Mouse (Mus musculus) kidney, embryonic 14.5 days (tissue): ENCODE data around the gene Arhgap31. TPM values are rescaled to one million over a fixed set of nuclear protein-coding genes. Genes with fewer than 3 reads are reported as not detected.

Experiments used
- ATAC-seq: fragments of 200-750 bp; cut with Nextera tagmentation; 2 replicates; pipeline ENCODE4 v1.8.0; 2017; ENCODE audit warnings: moderate number of reproducible peaks, mild to moderate bottlenecking, moderate TSS enrichment, moderate library complexity; ENCODE audit not compliant: low FRiP score, low TSS enrichment
- H3K27ac ChIP-seq: fragments of 300-500 bp; sonication (generic); 2 replicates; pipeline ENCODE4 v1.5.1; 2014; ENCODE audit warnings: low read depth, mild to moderate bottlenecking, low read length, moderate library complexity, mixed read lengths
- H3K27me3 ChIP-seq: fragments of 300-500 bp; sonication (generic); 2 replicates; pipeline ENCODE4 v1.6.1; 2014; ENCODE audit warnings: mild to moderate bottlenecking, low read length; ENCODE audit not compliant: control insufficient read depth, insufficient read depth
- H3K36me3 ChIP-seq: fragments of 300-500 bp; sonication (generic); 2 replicates; pipeline ENCODE4 v1.6.1; 2014; ENCODE audit warnings: low read length, mixed read lengths; ENCODE audit not compliant: control insufficient read depth, insufficient read depth
- H3K4me1 ChIP-seq: fragments of 300-500 bp; sonication (generic); 2 replicates; pipeline ENCODE4 v1.6.1; 2014; ENCODE audit warnings: low read length, mixed read lengths; ENCODE audit not compliant: control insufficient read depth, insufficient read depth
- H3K4me2 ChIP-seq: fragments of 300-500 bp; sonication (generic); replicated peaks from 2 replicates; pipeline ENCODE4 v1.6.1; 2014; ENCODE audit warnings: low read depth, mild to moderate bottlenecking, low read length
- H3K4me3 ChIP-seq: fragments of 300-500 bp; sonication (generic); 2 replicates; pipeline ENCODE4 v1.5.1; 2014; ENCODE audit warnings: mild to moderate bottlenecking, low read length
- H3K9ac ChIP-seq: fragments of 300-500 bp; sonication (generic); 2 replicates; pipeline ENCODE4 v1.6.1; 2014; ENCODE audit warnings: low read depth, mild to moderate bottlenecking, low read length, moderate library complexity
- H3K9me3 ChIP-seq: fragments of 300-500 bp; sonication (generic); 2 replicates; pipeline ENCODE4 v1.6.1; 2016; ENCODE audit warnings: low read length; ENCODE audit not compliant: control insufficient read depth
- WGBS: fragments of 180-500 bp; shearing (Covaris S2); extraction: QIAGEN DNeasy Blood & Tissue Kit; methylation state at CpG from one replicate; pipeline ENCODE4 v1.1.7; 2014; 5-methylcytosine and 5-hydroxymethylcytosine counted together
- polyA plus RNA-seq: library from polyadenylated mRNA; unstranded; fragments of >200 nt; fragmentation: Nextera tagmentation; extraction: Ambion mirVana; gene quantifications from 2 replicates; pipeline ENCODE4 v1.2.1, GENCODE M21; 2014

The Arhgap31 gene
- polyA plus RNA-seq, 1 experiment from 2014 or later = 10.0 TPM

GRCm38 (mm10) chr16:38594435-38594834, 118.6 kb downstream of the Arhgap31 start:
- no peak overlapping the region for H3K9ac ChIP-seq
- 83% methylated on average over 1 of the region's 1 CpGs for WGBS
- H3K9me3 ChIP-seq = no peaks in the 10 kb centered on the region
- no peak overlapping the region for H3K27ac ChIP-seq
- no peaks in the 10 kb centered on the region for H3K27me3 ChIP-seq
- H3K4me3 ChIP-seq = no peak overlapping the region
- no peak overlapping the region for H3K4me2 ChIP-seq
- H3K36me3 ChIP-seq = peaks cover 40% of the 10 kb centered on the region
- no peaks in the 10 kb centered on the region for H3K4me1 ChIP-seq
- no peak for ATAC-seq

DNA sequence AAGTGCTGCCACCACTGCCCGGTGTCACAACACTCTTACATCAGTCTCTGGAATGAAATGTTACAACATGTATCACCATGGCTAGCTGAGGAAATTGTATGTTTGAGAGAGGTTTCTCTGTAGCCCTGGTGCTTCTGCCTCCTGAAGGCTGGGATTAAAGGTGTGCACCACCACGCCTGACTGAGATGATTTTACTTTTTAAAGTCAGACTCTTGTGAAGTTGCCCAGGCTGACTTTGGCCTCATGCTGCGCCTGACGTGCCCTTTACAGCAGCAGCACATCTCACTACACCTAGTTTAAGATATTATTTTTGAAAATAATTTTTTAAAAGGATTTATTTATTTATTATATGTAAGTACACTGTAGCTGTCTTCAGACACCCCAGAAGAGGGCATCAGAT, 120.1 kb downstream of the Arhgap31 start:
- H3K4me1 ChIP-seq = no peaks in the 10 kb centered on the region
- H3K27me3 ChIP-seq = no peaks in the 10 kb centered on the region
- H3K36me3 ChIP-seq = peaks cover 54% of the 10 kb centered on the region
- WGBS = 98% methylated on average over 4 of the region's 4 CpGs
- no peaks in the 10 kb centered on the region for H3K9me3 ChIP-seq
- H3K4me2 ChIP-seq = no peak overlapping the region
- H3K4me3 ChIP-seq = no peak overlapping the region
- H3K27ac ChIP-seq = no peak overlapping the region
- no peak overlapping the region for H3K9ac ChIP-seq
- ATAC-seq = no peak

- no peaks in the 10 kb centered on the region for H3K9me3 ChIP-seq
- peaks cover 61% of the 10 kb centered on the region for H3K36me3 ChIP-seq
- no peaks in the 10 kb centered on the region for H3K4me1 ChIP-seq
- no peaks in the 10 kb centered on the region for H3K27me3 ChIP-seq
- no peak overlapping the region for H3K27ac ChIP-seq
- 91% methylated on average over 12 of the region's 12 CpGs for WGBS
- no peak overlapping the region for H3K4me3 ChIP-seq
- no peak overlapping the region for H3K4me2 ChIP-seq
- no peak overlapping the region for H3K9ac ChIP-seq
- no peak for ATAC-seq
Observed at GRCm38 (mm10) chr16:38592026-38592678, 120.9 kb downstream of the Arhgap31 start.

GRCm38 (mm10) chr16:38591506-38591905, 121.6 kb downstream of the Arhgap31 start:
- Histone ChIP-seq H3K4me1 (no peaks in the 10 kb centered on the region), H3K4me3 (no peak overlapping the region), H3K36me3 (peaks cover 68% of the 10 kb centered on the region), H3K27me3 (no peaks in the 10 kb centered on the region), H3K27ac (no peak overlapping the region), H3K4me2 (no peak overlapping the region), H3K9ac (no peak overlapping the region), H3K9me3 (no peaks in the 10 kb centered on the region)
- WGBS = 58% methylated on average over 3 of the region's 3 CpGs
- no peak for ATAC-seq

- Histone ChIP-seq H3K27me3 (no peaks in the 10 kb centered on the region), H3K36me3 (peaks cover 93% of the 10 kb centered on the region), H3K4me3 (no peak overlapping the region), H3K9ac (no peak overlapping the region), H3K4me1 (no peaks in the 10 kb centered on the region), H3K9me3 (no peaks in the 10 kb centered on the region), H3K27ac (no peak overlapping the region), H3K4me2 (no peak overlapping the region)
- 86% methylated on average over 4 of the region's 4 CpGs for WGBS
- ATAC-seq = no peak
Observed at GRCm38 (mm10) chr16:38587572-38587971, 125.5 kb downstream of the Arhgap31 start.

DNA sequence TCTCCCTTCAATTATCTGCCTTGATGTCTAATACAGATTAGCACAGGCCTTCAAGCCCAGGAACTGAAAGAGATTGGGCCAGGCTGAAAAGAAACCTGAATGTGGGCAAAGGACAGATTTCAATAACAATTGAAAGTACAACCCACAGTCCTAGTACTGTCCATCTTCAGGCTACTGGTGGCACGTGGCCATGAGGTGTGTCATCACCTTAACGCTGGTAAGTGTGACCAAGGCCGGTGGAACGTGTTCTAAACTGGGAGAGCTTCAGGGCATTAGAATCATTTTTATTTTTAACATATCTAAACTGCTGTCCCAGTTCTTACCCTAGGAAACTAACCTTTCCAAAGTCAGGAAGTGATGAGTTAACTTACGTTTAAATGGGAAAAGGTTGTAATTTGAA, 125.9 kb downstream of the Arhgap31 start:
- Histone ChIP-seq H3K9ac (no peak overlapping the region), H3K27ac (no peak overlapping the region), H3K27me3 (no peaks in the 10 kb centered on the region), H3K4me1 (no peaks in the 10 kb centered on the region), H3K36me3 (peaks cover 94% of the 10 kb centered on the region), H3K4me3 (no peak overlapping the region), H3K4me2 (no peak overlapping the region), H3K9me3 (no peaks in the 10 kb centered on the region)
- 89% methylated on average over 5 of the region's 5 CpGs for WGBS
- ATAC-seq = no peak

DNA sequence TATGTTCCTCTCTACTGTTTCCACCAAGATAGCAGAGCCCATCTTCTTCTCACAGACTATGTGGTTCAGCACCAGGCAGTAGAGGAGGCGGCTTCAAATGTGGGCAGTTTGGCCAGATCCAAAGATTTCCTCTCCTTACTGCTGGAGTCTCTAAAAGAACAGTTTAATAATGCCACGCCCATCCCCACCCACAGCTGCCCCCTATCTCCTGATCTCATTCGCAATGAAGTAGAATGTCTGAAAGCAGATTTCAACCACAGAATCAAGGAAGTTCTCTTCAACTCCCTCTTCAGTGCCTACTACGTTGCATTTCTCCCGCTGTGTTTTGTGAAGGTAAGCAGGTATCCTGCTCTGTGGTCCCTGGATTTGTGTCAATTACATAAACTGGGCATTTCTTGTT, 127.9 kb downstream of the Arhgap31 start:
- peaks cover 90% of the 10 kb centered on the region for H3K36me3 ChIP-seq
- 93% methylated on average over 5 of the region's 5 CpGs for WGBS
- H3K9ac ChIP-seq = no peak overlapping the region
- ATAC-seq = no peak
- H3K4me2 ChIP-seq = no peak overlapping the region
- no peaks in the 10 kb centered on the region for H3K4me1 ChIP-seq
- no peaks in the 10 kb centered on the region for H3K9me3 ChIP-seq
- no peaks in the 10 kb centered on the region for H3K27me3 ChIP-seq
- H3K27ac ChIP-seq = no peak overlapping the region
- no peak overlapping the region for H3K4me3 ChIP-seq

DNA sequence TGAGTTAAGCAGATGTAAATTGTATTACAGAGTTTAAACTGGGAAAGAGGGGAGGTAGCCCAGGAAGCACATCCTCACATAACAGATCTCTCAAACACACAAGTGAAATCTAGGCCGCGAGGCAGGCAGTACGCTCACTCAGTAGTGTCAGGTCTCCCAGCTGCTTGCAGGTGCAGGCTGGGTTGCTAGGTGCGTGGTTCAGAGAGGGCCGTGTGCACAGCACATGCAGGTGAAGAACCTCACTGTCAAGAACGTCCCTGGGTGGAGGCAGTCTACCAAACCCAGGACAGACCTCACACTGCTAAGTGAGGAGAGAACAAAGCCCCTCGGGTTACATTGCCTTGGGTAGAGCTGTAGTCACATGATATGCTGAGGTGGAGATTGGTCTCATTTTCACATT, 128.3 kb downstream of the Arhgap31 start:
- Histone ChIP-seq H3K4me3 (no peak overlapping the region), H3K4me2 (no peak overlapping the region), H3K36me3 (peaks cover 89% of the 10 kb centered on the region), H3K27me3 (no peaks in the 10 kb centered on the region), H3K27ac (no peak overlapping the region), H3K4me1 (no peaks in the 10 kb centered on the region), H3K9ac (no peak overlapping the region), H3K9me3 (no peaks in the 10 kb centered on the region)
- 90% methylated on average over 7 of the region's 7 CpGs for WGBS
- no peak for ATAC-seq

DNA sequence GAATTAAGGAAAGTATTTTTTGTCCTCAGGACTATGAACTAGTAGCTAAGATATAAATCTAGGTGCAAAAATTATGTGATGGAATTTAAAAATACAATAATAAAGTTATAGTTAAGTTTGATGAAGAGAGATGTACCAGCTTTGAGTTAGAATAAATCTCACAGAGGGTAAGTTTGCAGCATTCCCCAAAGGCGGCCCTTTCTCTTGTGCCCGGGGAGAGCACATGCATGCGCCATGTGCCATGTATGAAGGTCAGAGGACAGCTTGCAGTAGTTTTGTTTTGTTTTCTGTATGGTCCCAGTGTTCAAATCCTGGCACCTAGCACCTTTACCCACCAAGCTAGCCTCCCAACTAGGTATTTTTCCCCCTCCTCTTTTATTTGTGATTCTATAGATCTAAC, 141.6 kb downstream of the Arhgap31 start:
- no peak overlapping the region for H3K4me2 ChIP-seq
- 95% methylated on average over 3 of the region's 3 CpGs for WGBS
- H3K4me1 ChIP-seq = no peaks in the 10 kb centered on the region
- no peak overlapping the region for H3K9ac ChIP-seq
- no peaks in the 10 kb centered on the region for H3K9me3 ChIP-seq
- no peaks in the 10 kb centered on the region for H3K27me3 ChIP-seq
- ATAC-seq = no peak
- peaks cover 79% of the 10 kb centered on the region for H3K36me3 ChIP-seq
- H3K4me3 ChIP-seq = no peak overlapping the region
- H3K27ac ChIP-seq = no peak overlapping the region
